Mouse (Mus musculus) neural tube, embryonic 14.5 days (tissue): ENCODE measurements around the gene Pou2f2. TPM values are rescaled to one million over a fixed set of nuclear protein-coding genes. Genes with fewer than 3 reads are reported as not detected.
"Not testable (repeated sequence)": the region's sequence is repeated elsewhere in the genome, so short reads cannot be mapped to it uniquely, and the experiment has no call there.

Experiments
- ATAC-seq: fragments of 200-750 bp; cut with Nextera tagmentation; 2 replicates; pipeline ENCODE4 v1.8.0; 2017; ENCODE audit warnings: low read depth, mild to moderate bottlenecking, moderate TSS enrichment, moderate library complexity
- H3K27ac ChIP-seq: fragments of 300-500 bp; sonication (generic); 2 replicates; pipeline ENCODE4 v1.5.1; 2014; ENCODE audit warnings: low read depth, mild to moderate bottlenecking, control low read depth, low read length, moderate library complexity, mixed read lengths
- H3K27me3 ChIP-seq: fragments of 300-500 bp; sonication (generic); 2 replicates; pipeline ENCODE4 v1.6.1; 2014; ENCODE audit warnings: low read length; ENCODE audit not compliant: control insufficient read depth, insufficient read depth
- H3K36me3 ChIP-seq: fragments of 300-500 bp; sonication (generic); 2 replicates; pipeline ENCODE4 v1.6.1; 2014; ENCODE audit warnings: low read length, mixed read lengths; ENCODE audit not compliant: control insufficient read depth, insufficient read depth
- H3K4me1 ChIP-seq: fragments of 300-500 bp; sonication (generic); 2 replicates; pipeline ENCODE4 v1.6.1; 2014; ENCODE audit warnings: low read length; ENCODE audit not compliant: control insufficient read depth, insufficient read depth
- H3K4me2 ChIP-seq: fragments of 300-500 bp; sonication (generic); 2 replicates; pipeline ENCODE4 v1.6.1; 2014; ENCODE audit warnings: mild to moderate bottlenecking, low read depth, low read length, control low read depth
- H3K4me3 ChIP-seq: fragments of 300-500 bp; sonication (generic); 2 replicates; pipeline ENCODE4 v1.5.1; 2014; ENCODE audit warnings: low read depth, low read length, control low read depth, mixed read lengths
- H3K9ac ChIP-seq: fragments of 300-500 bp; sonication (generic); replicated peaks from 2 replicates; pipeline ENCODE4 v1.6.1; 2014; ENCODE audit warnings: low read depth, mild to moderate bottlenecking, control low read depth, low read length, mixed read lengths
- H3K9me3 ChIP-seq: fragments of 300-500 bp; sonication (generic); 2 replicates; pipeline ENCODE4 v1.6.1; 2016; ENCODE audit warnings: low read length; ENCODE audit not compliant: control insufficient read depth
- WGBS: fragments of 180-500 bp; shearing (Covaris S2); extraction: QIAGEN DNeasy Blood & Tissue Kit; methylation state at CpG from one replicate; pipeline ENCODE4 v1.1.7; 2014; 5-methylcytosine and 5-hydroxymethylcytosine counted together
- microRNA-seq: library from miRNA; unstranded; fragments of <30 nt; microRNA quantifications from one replicate; pipeline ENCODE4, GENCODE M21; 2016
- polyA plus RNA-seq: library from polyadenylated mRNA; unstranded; fragments of >200 nt; fragmentation: Nextera tagmentation; extraction: Ambion mirVana; gene quantifications from 2 replicates; pipeline ENCODE4 v1.2.1, GENCODE M21; 2014

The Pou2f2 gene
- polyA plus RNA-seq, 1 experiment from 2014 or later = 33.6 TPM

- no peak overlapping the region for H3K27ac ChIP-seq
- WGBS = 98% methylated on average over 3 of the region's 3 CpGs
- H3K9me3 ChIP-seq = no peaks in the 10 kb centered on the region
- H3K36me3 ChIP-seq = peaks cover 59% of the 10 kb centered on the region
- H3K27me3 ChIP-seq = no peaks in the 10 kb centered on the region
- no peak overlapping the region for H3K4me3 ChIP-seq
- H3K9ac ChIP-seq = no peak overlapping the region
- no peaks in the 10 kb centered on the region for H3K4me1 ChIP-seq
- no peak for ATAC-seq
- H3K4me2 ChIP-seq = no peak overlapping the region
These were observed 126.9 kb downstream of the Pou2f2 start for GRCm38 (mm10) chr7:25052587-25052986.

GRCm38 (mm10) chr7:25049295-25049930, 130.1 kb downstream of the Pou2f2 start:
- H3K4me1 ChIP-seq = no peaks in the 10 kb centered on the region
- peaks cover 52% of the 10 kb centered on the region for H3K36me3 ChIP-seq
- H3K4me3 ChIP-seq = no peak overlapping the region
- 85% methylated on average over 16 of the region's 16 CpGs for WGBS
- no peaks in the 10 kb centered on the region for H3K27me3 ChIP-seq
- H3K4me2 ChIP-seq = no peak overlapping the region
- H3K9me3 ChIP-seq = no peaks in the 10 kb centered on the region
- no peak overlapping the region for H3K27ac ChIP-seq
- no peak overlapping the region for H3K9ac ChIP-seq
- no peak for ATAC-seq

GRCm38 (mm10) chr7:25047363-25047762, 132.2 kb downstream of the Pou2f2 start:
- H3K4me3 ChIP-seq = no peak overlapping the region
- peak overlapping the region; percentile 16; the same call in 1 of the 2 replicates for H3K27ac ChIP-seq
- H3K36me3 ChIP-seq = peaks cover 65% of the 10 kb centered on the region
- H3K27me3 ChIP-seq = no peaks in the 10 kb centered on the region
- H3K4me1 ChIP-seq = no peaks in the 10 kb centered on the region
- no peak overlapping the region for H3K4me2 ChIP-seq
- H3K9ac ChIP-seq = no peak overlapping the region
- 76% methylated on average over 8 of the region's 8 CpGs for WGBS
- no peaks in the 10 kb centered on the region for H3K9me3 ChIP-seq
- ATAC-seq = no peak

- WGBS = 98% methylated on average over 7 of the region's 7 CpGs
- H3K4me1 ChIP-seq, H3K9me3 ChIP-seq, H3K27me3 ChIP-seq, ATAC-seq, H3K4me3 ChIP-seq, H3K9ac ChIP-seq, H3K27ac ChIP-seq, H3K4me2 ChIP-seq: not testable (repeated sequence)
- H3K36me3 ChIP-seq = peaks cover 80% of the 10 kb centered on the region
These were observed 134.9 kb downstream of the Pou2f2 start for GRCm38 (mm10) chr7:25044599-25044998.

GRCm38 (mm10) chr7:25041921-25042320, 137.6 kb downstream of the Pou2f2 start:
- Histone ChIP-seq H3K4me2 (no peak overlapping the region), H3K27me3 (no peaks in the 10 kb centered on the region), H3K4me1 (no peaks in the 10 kb centered on the region), H3K9ac (no peak overlapping the region), H3K36me3 (peaks cover 64% of the 10 kb centered on the region), H3K9me3 (no peaks in the 10 kb centered on the region), H3K4me3 (no peak overlapping the region), H3K27ac (no peak overlapping the region)
- ATAC-seq = no peak
- 94% methylated on average over 12 of the region's 12 CpGs for WGBS

Small RNAs within 50 kb of the gene (microRNA-seq; reads per million reads assigned to microRNA genes)
- gene Mir6537 (not detected), gene Mir7048 (not detected)

Other genes starting within 250 kb of the Pou2f2 start
- 1.2 and 1.5 TPM in 2 replicates for gene Gm4881, start 235.2 kb downstream of the Pou2f2 start, polyA plus RNA-seq
- gene Rabac1, start 207.0 kb downstream of the Pou2f2 start, polyA plus RNA-seq = 319 and 339 TPM in 2 replicates
- gene Atp1a3, start 173.8 kb downstream of the Pou2f2 start, polyA plus RNA-seq = 414 and 429 TPM in 2 replicates
- 22.2 and 28.1 TPM in 2 replicates for gene Grik5, start 107.4 kb downstream of the Pou2f2 start, polyA plus RNA-seq
- 24.6 and 27.3 TPM in 2 replicates for gene Zfp574, start 107.2 kb downstream of the Pou2f2 start, polyA plus RNA-seq
- 14.9 and 15.3 TPM in 2 replicates for gene Dedd2, start 40.9 kb upstream of the Pou2f2 start, polyA plus RNA-seq
- 1.7 and 2.8 TPM in 2 replicates for gene Zfp526, start 41.7 kb upstream of the Pou2f2 start, polyA plus RNA-seq
- 21.5 and 25.1 TPM in 2 replicates for gene Gsk3a, start 58.1 kb upstream of the Pou2f2 start, polyA plus RNA-seq
- 4.5 and 4.8 TPM in 2 replicates for gene Erf, start 71.0 kb upstream of the Pou2f2 start, polyA plus RNA-seq
- 43.3 and 46.6 TPM in 2 replicates for gene Cic, start 88.0 kb upstream of the Pou2f2 start, polyA plus RNA-seq
- gene Pafah1b3, start 118.3 kb upstream of the Pou2f2 start, polyA plus RNA-seq = 561 and 590 TPM in 2 replicates
- gene Prr19, start 121.7 kb upstream of the Pou2f2 start, polyA plus RNA-seq = 2.7 and 4.3 TPM in 2 replicates
- gene Tmem145, start 126.4 kb upstream of the Pou2f2 start, polyA plus RNA-seq = 70.6 and 94.9 TPM in 2 replicates
- gene Megf8, start 137.4 kb upstream of the Pou2f2 start, polyA plus RNA-seq = 22.6 and 22.9 TPM in 2 replicates
- gene Cnfn, start 190.0 kb upstream of the Pou2f2 start, polyA plus RNA-seq = not detected in 2 replicates
- gene Lipe, start 219.0 kb upstream of the Pou2f2 start, polyA plus RNA-seq = 3.5 and 6.5 TPM in 2 replicates
- gene Cxcl17, start 233.2 kb upstream of the Pou2f2 start, polyA plus RNA-seq = 0.49 and 0.66 TPM in 2 replicates